Mouse (Mus musculus): Measurements from ENCODE around the gene Vmn1r233. TPM values are rescaled to one million over a fixed set of nuclear protein-coding genes. Genes with fewer than 3 reads are reported as not detected.

Gene Vmn1r233
- polyA plus RNA-seq (2016; fragmentation: Nextera tagmentation; extraction: Ambion mirVana), result not detected in 2 replicates

GRCm38 (mm10) chr17:20996364-20996763 is at the start of gene Vmn1r233:
Vmn1r233 (minus strand) TSS chr17:20996464.
- Histone ChIP-seq H3K4me2 (no peak within 1 kb of the TSS), H3K4me1 (no peaks in the 10 kb centered on the region), H3K27ac (no peak within 1 kb of the TSS), H3K36me3 (no peaks in the 10 kb centered on the region), H3K27me3 (replicated peaks) (no peaks in the 10 kb centered on the region), H3K9me3 (replicated peaks) (no peaks in the 10 kb centered on the region), H3K4me3 (no peak within 1 kb of the TSS), H3K9ac (no peak within 1 kb of the TSS)
- no peak for ATAC-seq

GRCm38 (mm10) chr17:21018410-21019080 is 22.3 kb upstream of the Vmn1r233 start:
- Histone ChIP-seq H3K4me1 (peaks cover 43% of the 10 kb centered on the region), H3K27ac (peak overlapping the region; percentile 71), H3K36me3 (peaks cover 69% of the 10 kb centered on the region), H3K9ac (no peak overlapping the region), H3K9me3 (replicated peaks) (no peaks in the 10 kb centered on the region), H3K4me3 (no peak overlapping the region), H3K27me3 (replicated peaks) (no peaks in the 10 kb centered on the region), H3K4me2 (peak overlapping the region; percentile 42)
- peak; percentile 84 for ATAC-seq
- 27% methylated on average over 1 of the region's 1 CpGs for WGBS (ENCODE audit: insufficient replicate concordance)

- 32% methylated on average over 1 of the region's 1 CpGs for WGBS (ENCODE audit: insufficient replicate concordance)
- Histone ChIP-seq H3K9ac (peak overlapping the region; percentile 81), H3K4me1 (peaks cover 25% of the 10 kb centered on the region), H3K36me3 (peaks cover 29% of the 10 kb centered on the region), H3K4me2 (peak overlapping the region; percentile 80), H3K27me3 (replicated peaks) (no peaks in the 10 kb centered on the region), H3K9me3 (replicated peaks) (no peaks in the 10 kb centered on the region), H3K27ac (peak overlapping the region; percentile 87; the same call in 1 of the 2 replicates), H3K4me3 (peak overlapping the region; percentile 81)
- ATAC-seq, result no peak
Observed at GRCm38 (mm10) chr17:21009726-21010125, 13.5 kb upstream of the Vmn1r233 start.

GRCm38 (mm10) chr17:21008382-21009331 is 12.4 kb upstream of the Vmn1r233 start, which contains the start of gene Zfp160:
Zfp160 (plus strand) TSS chr17:21008903.
- Histone ChIP-seq H3K36me3 (peaks cover 23% of the 10 kb centered on the region), H3K4me2 (peak within 1 kb of the TSS; percentile 80), H3K9me3 (replicated peaks) (no peaks in the 10 kb centered on the region), H3K27ac (peak within 1 kb of the TSS; percentile 87), H3K4me1 (peaks cover 21% of the 10 kb centered on the region), H3K9ac (peak within 1 kb of the TSS; percentile 81), H3K27me3 (replicated peaks) (no peaks in the 10 kb centered on the region), H3K4me3 (peak within 1 kb of the TSS; percentile 81)
- WGBS (ENCODE audit: insufficient replicate concordance), result 5% methylated on average over 36 of the region's 36 CpGs
- ATAC-seq, result peak; percentile 96

- H3K9me3 ChIP-seq (replicated peaks), result no peaks in the 10 kb centered on the region
- H3K4me3 ChIP-seq, result no peak overlapping the region
- no peak overlapping the region for H3K4me2 ChIP-seq
- H3K36me3 ChIP-seq, result no peaks in the 10 kb centered on the region
- H3K27me3 ChIP-seq (replicated peaks), result no peaks in the 10 kb centered on the region
- ATAC-seq, result no peak
- no peak overlapping the region for H3K27ac ChIP-seq
- H3K4me1 ChIP-seq, result no peaks in the 10 kb centered on the region
- no peak overlapping the region for H3K9ac ChIP-seq
- WGBS (ENCODE audit: insufficient replicate concordance), result 55% methylated on average over 2 of the region's 2 CpGs
Observed at GRCm38 (mm10) chr17:20993716-20994115, 2.5 kb downstream of the Vmn1r233 start.

- no peaks in the 10 kb centered on the region for H3K4me1 ChIP-seq
- H3K36me3 ChIP-seq, result peaks cover 81% of the 10 kb centered on the region
- ATAC-seq, result no peak
Observed at GRCm38 (mm10) chr17:20966681-20967080, 29.6 kb downstream of the Vmn1r233 start.

GRCm38 (mm10) chr17:20965421-20965820 is 30.8 kb downstream of the Vmn1r233 start:
- Histone ChIP-seq H3K9ac (no peak overlapping the region), H3K27me3 (replicated peaks) (no peaks in the 10 kb centered on the region), H3K4me1 (no peaks in the 10 kb centered on the region), H3K4me3 (no peak overlapping the region), H3K9me3 (replicated peaks) (no peaks in the 10 kb centered on the region), H3K27ac (no peak overlapping the region), H3K4me2 (no peak overlapping the region), H3K36me3 (peaks cover 94% of the 10 kb centered on the region)
- 88% methylated on average over 4 of the region's 4 CpGs for WGBS (ENCODE audit: insufficient replicate concordance)
- no peak for ATAC-seq

More at GRCm38 (mm10) chr17:20966681-20967080, 29.6 kb downstream of the Vmn1r233 start:
- Histone ChIP-seq H3K27me3 (replicated peaks) (no peaks in the 10 kb centered on the region), H3K9ac (no peak overlapping the region), H3K4me2 (no peak overlapping the region), H3K9me3 (replicated peaks) (no peaks in the 10 kb centered on the region), H3K27ac (no peak overlapping the region), H3K4me3 (no peak overlapping the region)

GRCm38 (mm10) chr17:20960386-20960785 is 35.9 kb downstream of the Vmn1r233 start:
- peaks cover 100% of the 10 kb centered on the region for H3K36me3 ChIP-seq
- ATAC-seq, result no peak
- no peak overlapping the region for H3K4me3 ChIP-seq
- H3K4me1 ChIP-seq, result no peaks in the 10 kb centered on the region
- H3K27ac ChIP-seq, result no peak overlapping the region
- WGBS (ENCODE audit: insufficient replicate concordance), result 84% methylated on average over 5 of the region's 5 CpGs
- H3K9ac ChIP-seq, result no peak overlapping the region
- no peaks in the 10 kb centered on the region for H3K9me3 ChIP-seq (replicated peaks)
- H3K27me3 ChIP-seq (replicated peaks), result no peaks in the 10 kb centered on the region
- no peak overlapping the region for H3K4me2 ChIP-seq

GRCm38 (mm10) chr17:20946636-20947035 is 49.6 kb downstream of the Vmn1r233 start:
- Histone ChIP-seq H3K4me2 (peak overlapping the region; percentile 82), H3K27me3 (replicated peaks) (no peaks in the 10 kb centered on the region; the same call in 1 of the 2 replicates), H3K27ac (no peak overlapping the region), H3K4me3 (peak overlapping the region; percentile 86), H3K9ac (peak overlapping the region; percentile 86), H3K4me1 (peaks cover 33% of the 10 kb centered on the region), H3K36me3 (peaks cover 15% of the 10 kb centered on the region), H3K9me3 (replicated peaks) (no peaks in the 10 kb centered on the region)
- ATAC-seq, result no peak

GRCm38 (mm10) chr17:20946026-20946565 is 50.2 kb downstream of the Vmn1r233 start:
- Histone ChIP-seq H3K9me3 (replicated peaks) (no peaks in the 10 kb centered on the region), H3K4me3 (peak overlapping the region; percentile 86), H3K27me3 (replicated peaks) (no peaks in the 10 kb centered on the region; the same call in 1 of the 2 replicates), H3K4me1 (peaks cover 33% of the 10 kb centered on the region), H3K27ac (peak overlapping the region; percentile 92), H3K4me2 (peak overlapping the region; percentile 82), H3K9ac (peak overlapping the region; percentile 86), H3K36me3 (peaks cover 10% of the 10 kb centered on the region)
- ATAC-seq, result no peak
- whole genome bisulfite sequencing (ENCODE audit: insufficient replicate concordance), result under 1% methylated on average over 13 of the region's 13 CpGs

- Histone ChIP-seq H3K36me3 (0 out of 2 replicates have a peak, but pooled peaks cover 3% of the 10 kb centered on the region), H3K4me3 (peak within 1 kb of the TSS; percentile 86), H3K27me3 (replicated peaks) (no peaks in the 10 kb centered on the region; the same call in 1 of the 2 replicates), H3K9me3 (replicated peaks) (no peaks in the 10 kb centered on the region), H3K4me2 (peak within 1 kb of the TSS; percentile 82), H3K4me1 (peaks cover 33% of the 10 kb centered on the region), H3K27ac (peak within 1 kb of the TSS; percentile 92), H3K9ac (peak within 1 kb of the TSS; percentile 86)
- 2% methylated on average over 69 of the region's 69 CpGs for WGBS (ENCODE audit: insufficient replicate concordance)
- peak; percentile 98 for ATAC-seq
Observed at GRCm38 (mm10) chr17:20944985-20945891, 51.0 kb downstream of the Vmn1r233 start, which contains the start of gene Ppp2r1a. Ppp2r1a (plus strand) TSS chr17:20945311.
